ENCODE assay signal across 8 mouse cellular contexts in the genomic region with DNA sequence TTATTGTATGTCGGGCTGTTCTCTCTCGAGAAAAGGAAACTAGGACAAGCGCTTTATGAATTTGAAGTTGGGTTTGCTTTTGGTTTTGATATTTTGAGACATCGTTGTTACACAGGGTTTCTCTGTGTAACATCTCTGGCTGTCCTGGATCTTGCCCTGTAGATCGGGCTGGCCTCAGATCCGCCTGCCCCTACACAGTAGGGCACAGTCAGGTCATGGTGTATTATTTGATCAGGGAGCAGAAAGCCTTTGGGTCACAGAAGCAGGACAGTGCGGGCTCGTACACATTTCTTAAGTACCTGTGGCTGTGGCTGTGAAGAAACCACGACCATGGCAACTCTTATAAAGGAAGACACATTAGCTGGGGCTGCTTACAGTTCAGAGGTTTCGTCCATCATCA. TPM values are rescaled to one million over a fixed set of nuclear protein-coding genes. Genes with fewer than 3 reads are reported as not detected.
A peak's percentile ranks its signal among the peaks of the same experiment; 100 is the strongest.
DNase-seq lines count a peak whose midpoint lies in the region; ATAC-seq lines count a peak whose summit lies in the region.

No protein-coding gene starts in this region.

- DNase-seq in kidney, adult 8-10 months = no peak
- no peak for DNase-seq in hindbrain, embryonic 14.5 days (ENCODE audit: low spot score)
- no peak for DNase-seq in midbrain, embryonic 14.5 days
- no peak for DNase-seq in urinary bladder, postnatal 25 days (ENCODE audit: low spot score)
- no peak for DNase-seq in spleen, postnatal 36 days (ENCODE audit: low spot score in 2 of 2)
- no peak for DNase-seq in urinary bladder, postnatal 36 days (ENCODE audit: low spot score in 2 of 2)

- peak overlapping the region; percentile 94 for H3K4me3 ChIP-seq in kidney, embryonic 14.5 days (ENCODE audit: low read length)
- H3K4me3 ChIP-seq in brown adipose tissue, adult 24 weeks (ENCODE audit: insufficient read depth, low read depth, low read length) = peak overlapping the region; percentile 90
- peak overlapping the region; percentile 60 for H3K4me3 ChIP-seq in hindbrain, embryonic 14.5 days (replicated peaks; ENCODE audit: low read length)
- peak overlapping the region; percentile 97 for H3K4me3 ChIP-seq in midbrain, embryonic 14.5 days (replicated peaks; ENCODE audit: low read depth, low read length)

- peak overlapping the region; percentile 81 for H3K4me2 ChIP-seq in kidney, embryonic 14.5 days (replicated peaks; ENCODE audit: low read depth, low read length)
- H3K4me2 ChIP-seq in hindbrain, embryonic 14.5 days (replicated peaks) = peak overlapping the region; percentile 83
- H3K4me2 ChIP-seq in midbrain, embryonic 14.5 days (ENCODE audit: low read length) = peak overlapping the region; percentile 79

- WGBS in kidney, embryonic 14.5 days = 17% methylated on average over 10 of the region's 10 CpGs
- WGBS in hindbrain, embryonic 14.5 days = 29% methylated on average over 10 of the region's 10 CpGs
- 32% methylated on average over 10 of the region's 10 CpGs for WGBS in midbrain, embryonic 14.5 days

- H3K9ac ChIP-seq in kidney, embryonic 14.5 days (ENCODE audit: low read depth, low read length) = peak overlapping the region; percentile 86
- H3K9ac ChIP-seq in hindbrain, embryonic 14.5 days = peak overlapping the region; percentile 76
- peak overlapping the region; percentile 90 for H3K9ac ChIP-seq in midbrain, embryonic 14.5 days (replicated peaks; ENCODE audit: low read length)

- no peak for ATAC-seq in kidney, embryonic 14.5 days (ENCODE audit: low FRiP score, low TSS enrichment)
- ATAC-seq in hindbrain, embryonic 14.5 days (ENCODE audit: low FRiP score) = no peak
- ATAC-seq in midbrain, embryonic 14.5 days (ENCODE audit: low FRiP score, low TSS enrichment) = no peak

- no peak overlapping the region for H3K27ac ChIP-seq in kidney, embryonic 14.5 days (ENCODE audit: low read depth, low read length)
- no peak overlapping the region for H3K27ac ChIP-seq in brown adipose tissue, adult 24 weeks (replicated peaks; ENCODE audit: low read depth, low read length)
- no peak overlapping the region for H3K27ac ChIP-seq in hindbrain, embryonic 14.5 days
- no peak overlapping the region for H3K27ac ChIP-seq in midbrain, embryonic 14.5 days (replicated peaks; ENCODE audit: low read depth, low read length)

- no peaks in the 10 kb centered on the region for H3K9me3 ChIP-seq in kidney, embryonic 14.5 days (ENCODE audit: control insufficient read depth, low read length)
- no peaks in the 10 kb centered on the region for H3K9me3 ChIP-seq in hindbrain, embryonic 14.5 days (ENCODE audit: control insufficient read depth, low read length)
- H3K9me3 ChIP-seq in midbrain, embryonic 14.5 days (ENCODE audit: control insufficient read depth, low read length) = no peaks in the 10 kb centered on the region

- H3K36me3 ChIP-seq in kidney, embryonic 14.5 days (ENCODE audit: control insufficient read depth, insufficient read depth, low read length) = peaks cover 34% of the 10 kb centered on the region
- H3K36me3 ChIP-seq in hindbrain, embryonic 14.5 days (replicated peaks; ENCODE audit: control insufficient read depth, insufficient read depth) = peaks cover 40% of the 10 kb centered on the region
- peaks cover 37% of the 10 kb centered on the region for H3K36me3 ChIP-seq in midbrain, embryonic 14.5 days (ENCODE audit: control insufficient read depth, insufficient read depth, low read length)

- no peaks in the 10 kb centered on the region for H3K27me3 ChIP-seq in kidney, embryonic 14.5 days (ENCODE audit: control insufficient read depth, insufficient read depth, low read length)
- no peaks in the 10 kb centered on the region for H3K27me3 ChIP-seq in hindbrain, embryonic 14.5 days (ENCODE audit: control insufficient read depth, insufficient read depth, low read length)
- no peaks in the 10 kb centered on the region for H3K27me3 ChIP-seq in midbrain, embryonic 14.5 days (ENCODE audit: control insufficient read depth, insufficient read depth, low read length)

- H3K4me1 ChIP-seq in kidney, embryonic 14.5 days (ENCODE audit: control insufficient read depth, insufficient read depth, low read length) = peaks cover 11% of the 10 kb centered on the region; the same call in 1 of the 2 replicates
- peaks cover 10% of the 10 kb centered on the region; the same call in 1 of the 2 replicates for H3K4me1 ChIP-seq in brown adipose tissue, adult 24 weeks (ENCODE audit: control insufficient read depth, insufficient read depth, insufficient read length, low read length)
- H3K4me1 ChIP-seq in hindbrain, embryonic 14.5 days (replicated peaks; ENCODE audit: control insufficient read depth, insufficient read depth, low read length) = peaks cover 14% of the 10 kb centered on the region
- H3K4me1 ChIP-seq in midbrain, embryonic 14.5 days (ENCODE audit: control insufficient read depth, insufficient read depth, low read length) = peaks cover 16% of the 10 kb centered on the region

RNA-seq across cellular contexts. Expression of a gene that starts 0.7 kb away (rescaled TPM):
- 95.9 and 101 TPM in 2 replicates for polyA plus RNA-seq in kidney, embryonic 14.5 days (2014; fragmentation: Nextera tagmentation; extraction: Ambion mirVana)
- 426 and 475 TPM in 2 replicates for polyA plus RNA-seq in brown adipose tissue, adult 24 weeks (2012; ENCODE audit: insufficient read depth, insufficient read length, missing spikeins)
- 74.8 and 82.5 TPM in 2 replicates for polyA plus RNA-seq in hindbrain, embryonic 14.5 days (2014; fragmentation: Nextera tagmentation; extraction: Ambion mirVana)
- 72.5 and 88.4 TPM in 2 replicates for polyA plus RNA-seq in midbrain, embryonic 14.5 days (2014; fragmentation: Nextera tagmentation; extraction: Ambion mirVana)

RNA-seq across cellular contexts. Expression of a gene that starts 36.4 kb away (rescaled TPM):
- polyA plus RNA-seq in kidney, embryonic 14.5 days (2014; fragmentation: Nextera tagmentation; extraction: Ambion mirVana) = 7.2 and 8.2 TPM in 2 replicates
- 9.0 and 12.9 TPM in 2 replicates for polyA plus RNA-seq in brown adipose tissue, adult 24 weeks (2012; ENCODE audit: insufficient read depth, insufficient read length, missing spikeins)
- 2.3 and 3.0 TPM in 2 replicates for polyA plus RNA-seq in hindbrain, embryonic 14.5 days (2014; fragmentation: Nextera tagmentation; extraction: Ambion mirVana)
- 2.3 and 3.9 TPM in 2 replicates for polyA plus RNA-seq in midbrain, embryonic 14.5 days (2014; fragmentation: Nextera tagmentation; extraction: Ambion mirVana)

RNA-seq across cellular contexts. Expression of a gene that starts 47.4 kb away (rescaled TPM):
- 92.6 and 99.3 TPM in 2 replicates for polyA plus RNA-seq in kidney, embryonic 14.5 days (2014; fragmentation: Nextera tagmentation; extraction: Ambion mirVana)
- polyA plus RNA-seq in brown adipose tissue, adult 24 weeks (2012; ENCODE audit: insufficient read depth, insufficient read length, missing spikeins) = 16.8 and 19.9 TPM in 2 replicates
- polyA plus RNA-seq in hindbrain, embryonic 14.5 days (2014; fragmentation: Nextera tagmentation; extraction: Ambion mirVana) = 64.5 and 65.9 TPM in 2 replicates
- 75.4 and 76.2 TPM in 2 replicates for polyA plus RNA-seq in midbrain, embryonic 14.5 days (2014; fragmentation: Nextera tagmentation; extraction: Ambion mirVana)

RNA-seq across cellular contexts. Expression of a gene that starts 47.5 kb away (rescaled TPM):
- 174 and 188 TPM in 2 replicates for polyA plus RNA-seq in kidney, embryonic 14.5 days (2014; fragmentation: Nextera tagmentation; extraction: Ambion mirVana)
- 83.9 and 86.9 TPM in 2 replicates for polyA plus RNA-seq in brown adipose tissue, adult 24 weeks (2012; ENCODE audit: insufficient read depth, insufficient read length, missing spikeins)
- 180 and 182 TPM in 2 replicates for polyA plus RNA-seq in hindbrain, embryonic 14.5 days (2014; fragmentation: Nextera tagmentation; extraction: Ambion mirVana)
- 176 and 187 TPM in 2 replicates for polyA plus RNA-seq in midbrain, embryonic 14.5 days (2014; fragmentation: Nextera tagmentation; extraction: Ambion mirVana)
